Mouse (Mus musculus): ENCODE measurements around the gene Snx9.

Snx9 gene

GRCm38 (mm10) chr17:5869461-5869860 is 28.3 kb downstream of the Snx9 start:
- H3K4me1 ChIP-seq (replicated peaks; ENCODE audit: low read depth, low read length), result peaks cover 39% of the 10 kb centered on the region
- no peaks in the 10 kb centered on the region for H3K27me3 ChIP-seq (ENCODE audit: insufficient read depth, low read length)
- H3K4me3 ChIP-seq (replicated peaks; ENCODE audit: low read length), result no peak overlapping the region
- H3K36me3 ChIP-seq (ENCODE audit: insufficient read depth, low read length), result no peaks in the 10 kb centered on the region
- TF ChIP-seq CTCF (conservative IDR thresholded peaks at IDR 0.05; ENCODE audit: low read length) (no peak), NANOG (IDR thresholded peaks at IDR 0.05; ENCODE audit: borderline replicate concordance, low read length) (no peak), POU5F1 (IDR thresholded peaks at IDR 0.05; ENCODE audit: borderline replicate concordance, low read length) (no peak)
- no peaks in the 10 kb centered on the region for H3K9me3 ChIP-seq (ENCODE audit: low read length)

GRCm38 (mm10) chr17:5870002-5870401 is 28.9 kb downstream of the Snx9 start:
- Histone ChIP-seq H3K4me1 (replicated peaks; ENCODE audit: low read depth, low read length) (peaks cover 45% of the 10 kb centered on the region), H3K27me3 (ENCODE audit: insufficient read depth, low read length) (no peaks in the 10 kb centered on the region), H3K36me3 (ENCODE audit: insufficient read depth, low read length) (no peaks in the 10 kb centered on the region), H3K4me3 (replicated peaks; ENCODE audit: low read length) (no peak overlapping the region), H3K9me3 (ENCODE audit: low read length) (no peaks in the 10 kb centered on the region)
- TF ChIP-seq POU5F1 (IDR thresholded peaks at IDR 0.05; ENCODE audit: borderline replicate concordance, low read length) (no peak), CTCF (conservative IDR thresholded peaks at IDR 0.05; ENCODE audit: low read length) (no peak), NANOG (IDR thresholded peaks at IDR 0.05; ENCODE audit: borderline replicate concordance, low read length) (no peak)

GRCm38 (mm10) chr17:5870696-5871095 is 29.6 kb downstream of the Snx9 start:
- Histone ChIP-seq H3K4me3 (replicated peaks; ENCODE audit: low read length) (no peak overlapping the region), H3K36me3 (ENCODE audit: insufficient read depth, low read length) (no peaks in the 10 kb centered on the region), H3K9me3 (ENCODE audit: low read length) (no peaks in the 10 kb centered on the region), H3K4me1 (replicated peaks; ENCODE audit: low read depth, low read length) (peaks cover 52% of the 10 kb centered on the region), H3K27me3 (ENCODE audit: insufficient read depth, low read length) (no peaks in the 10 kb centered on the region)
- TF ChIP-seq CTCF (conservative IDR thresholded peaks at IDR 0.05; ENCODE audit: low read length) (no peak), POU5F1 (IDR thresholded peaks at IDR 0.05; ENCODE audit: borderline replicate concordance, low read length) (no peak), NANOG (IDR thresholded peaks at IDR 0.05; ENCODE audit: borderline replicate concordance, low read length) (no peak)

- H3K4me1 ChIP-seq (replicated peaks; ENCODE audit: low read depth, low read length), result peaks cover 66% of the 10 kb centered on the region
- TF ChIP-seq NANOG (IDR thresholded peaks at IDR 0.05; ENCODE audit: borderline replicate concordance, low read length), result no peak
- no peak for TF ChIP-seq CTCF (conservative IDR thresholded peaks at IDR 0.05; ENCODE audit: low read length)
- no peaks in the 10 kb centered on the region for H3K9me3 ChIP-seq (ENCODE audit: low read length)
- H3K4me3 ChIP-seq (replicated peaks; ENCODE audit: low read length), result no peak overlapping the region
- H3K27me3 ChIP-seq (ENCODE audit: insufficient read depth, low read length), result no peaks in the 10 kb centered on the region
- H3K36me3 ChIP-seq (ENCODE audit: insufficient read depth, low read length), result no peaks in the 10 kb centered on the region
Observed at GRCm38 (mm10) chr17:5872506-5872905, 31.4 kb downstream of the Snx9 start.

GRCm38 (mm10) chr17:5874565-5874964 is 33.4 kb downstream of the Snx9 start:
- no peaks in the 10 kb centered on the region for H3K27me3 ChIP-seq (ENCODE audit: insufficient read depth, low read length)
- H3K4me1 ChIP-seq (replicated peaks; ENCODE audit: low read depth, low read length), result peaks cover 60% of the 10 kb centered on the region
- H3K36me3 ChIP-seq (ENCODE audit: insufficient read depth, low read length), result no peaks in the 10 kb centered on the region
- H3K9me3 ChIP-seq (ENCODE audit: low read length), result no peaks in the 10 kb centered on the region
- TF ChIP-seq POU5F1 (IDR thresholded peaks at IDR 0.05; ENCODE audit: borderline replicate concordance, low read length), result no peak
- no peak overlapping the region for H3K4me3 ChIP-seq (replicated peaks; ENCODE audit: low read length)

GRCm38 (mm10) chr17:5877611-5878157 is 36.6 kb downstream of the Snx9 start:
- no peaks in the 10 kb centered on the region for H3K27me3 ChIP-seq (ENCODE audit: insufficient read depth, low read length)
- no peaks in the 10 kb centered on the region for H3K9me3 ChIP-seq (ENCODE audit: low read length)

GRCm38 (mm10) chr17:5878878-5879277 is 37.7 kb downstream of the Snx9 start:
- no peak overlapping the region for H3K4me3 ChIP-seq (replicated peaks; ENCODE audit: low read length)
- H3K4me1 ChIP-seq (replicated peaks; ENCODE audit: low read depth, low read length), result peaks cover 37% of the 10 kb centered on the region
- no peaks in the 10 kb centered on the region for H3K9me3 ChIP-seq (ENCODE audit: low read length)
- no peaks in the 10 kb centered on the region for H3K27me3 ChIP-seq (ENCODE audit: insufficient read depth, low read length)
- TF ChIP-seq CTCF (conservative IDR thresholded peaks at IDR 0.05; ENCODE audit: low read length) (no peak), POU5F1 (IDR thresholded peaks at IDR 0.05; ENCODE audit: borderline replicate concordance, low read length) (no peak), NANOG (IDR thresholded peaks at IDR 0.05; ENCODE audit: borderline replicate concordance, low read length) (no peak)
- H3K36me3 ChIP-seq (ENCODE audit: insufficient read depth, low read length), result no peaks in the 10 kb centered on the region

More at GRCm38 (mm10) chr17:5877611-5878157, 36.6 kb downstream of the Snx9 start:
- Histone ChIP-seq H3K4me3 (replicated peaks; ENCODE audit: low read length) (no peak overlapping the region), H3K36me3 (ENCODE audit: insufficient read depth, low read length) (no peaks in the 10 kb centered on the region), H3K4me1 (replicated peaks; ENCODE audit: low read depth, low read length) (peaks cover 47% of the 10 kb centered on the region)
- no peak for TF ChIP-seq CTCF (conservative IDR thresholded peaks at IDR 0.05; ENCODE audit: low read length)
- TF ChIP-seq POU5F1 (IDR thresholded peaks at IDR 0.05; ENCODE audit: borderline replicate concordance, low read length), result no peak
- no peak for TF ChIP-seq NANOG (IDR thresholded peaks at IDR 0.05; ENCODE audit: borderline replicate concordance, low read length)

- no peaks in the 10 kb centered on the region for H3K27me3 ChIP-seq (ENCODE audit: insufficient read depth, low read length)
- H3K36me3 ChIP-seq (ENCODE audit: insufficient read depth, low read length), result no peaks in the 10 kb centered on the region
- TF ChIP-seq NANOG (IDR thresholded peaks at IDR 0.05; ENCODE audit: borderline replicate concordance, low read length) (no peak), POU5F1 (IDR thresholded peaks at IDR 0.05; ENCODE audit: borderline replicate concordance, low read length) (no peak), CTCF (conservative IDR thresholded peaks at IDR 0.05; ENCODE audit: low read length) (no peak)
- H3K4me3 ChIP-seq (replicated peaks; ENCODE audit: low read length), result no peak overlapping the region
- peaks cover 33% of the 10 kb centered on the region for H3K4me1 ChIP-seq (replicated peaks; ENCODE audit: low read depth, low read length)
- H3K9me3 ChIP-seq (ENCODE audit: low read length), result no peaks in the 10 kb centered on the region
Observed at GRCm38 (mm10) chr17:5885474-5885873, 44.3 kb downstream of the Snx9 start.

GRCm38 (mm10) chr17:5886181-5886810 is 45.2 kb downstream of the Snx9 start:
- Histone ChIP-seq H3K9me3 (ENCODE audit: low read length) (no peaks in the 10 kb centered on the region), H3K4me1 (replicated peaks; ENCODE audit: low read depth, low read length) (peaks cover 41% of the 10 kb centered on the region), H3K4me3 (replicated peaks; ENCODE audit: low read length) (peak overlapping the region; percentile 26; the same call in 1 of the 2 replicates), H3K36me3 (ENCODE audit: insufficient read depth, low read length) (no peaks in the 10 kb centered on the region), H3K27me3 (ENCODE audit: insufficient read depth, low read length) (no peaks in the 10 kb centered on the region)
- no peak for TF ChIP-seq NANOG (IDR thresholded peaks at IDR 0.05; ENCODE audit: borderline replicate concordance, low read length)
- no peak for TF ChIP-seq POU5F1 (IDR thresholded peaks at IDR 0.05; ENCODE audit: borderline replicate concordance, low read length)
- no peak for TF ChIP-seq CTCF (conservative IDR thresholded peaks at IDR 0.05; ENCODE audit: low read length)

Measured in E14TG2a.4 (cell line).